Mouse (Mus musculus): ENCODE data around the gene Cryba2. TPM values are rescaled to one million over a fixed set of nuclear protein-coding genes. Genes with fewer than 3 reads are reported as not detected.
A peak's percentile ranks its signal among the peaks of the same experiment; 100 is the strongest.

Gene Cryba2
- polyA plus RNA-seq, 1 experiment from 2014 or later, result not detected

GRCm38 (mm10) chr1:74882055-74882734 lies 10.7 kb downstream of the Cryba2 start:
- peak overlapping the region; percentile 31 for H3K4me3 ChIP-seq
- H3K27me3 ChIP-seq (replicated peaks), result peaks cover 87% of the 10 kb centered on the region
- peak overlapping the region; percentile 38; the same call in 1 of the 2 replicates for H3K9ac ChIP-seq
- H3K4me2 ChIP-seq (replicated peaks), result peak overlapping the region; percentile 66
- WGBS, result 1% methylated on average over 74 of the region's 74 CpGs
- peaks cover 24% of the 10 kb centered on the region for H3K4me1 ChIP-seq
- no peak overlapping the region for H3K27ac ChIP-seq
- no peak for ATAC-seq (ENCODE audit: low FRiP score, low read depth)
- H3K9me3 ChIP-seq, result no peaks in the 10 kb centered on the region
- H3K36me3 ChIP-seq, result no peaks in the 10 kb centered on the region

- Histone ChIP-seq H3K4me1 (peaks cover 24% of the 10 kb centered on the region), H3K9ac (no peak overlapping the region), H3K4me3 (no peak overlapping the region), H3K27me3 (replicated peaks) (peaks cover 74% of the 10 kb centered on the region), H3K9me3 (no peaks in the 10 kb centered on the region), H3K4me2 (replicated peaks) (no peak overlapping the region), H3K36me3 (no peaks in the 10 kb centered on the region), H3K27ac (no peak overlapping the region)
- 3% methylated on average over 18 of the region's 18 CpGs for WGBS
- ATAC-seq (ENCODE audit: low FRiP score, low read depth), result no peak
These were observed 12.1 kb downstream of the Cryba2 start for GRCm38 (mm10) chr1:74880785-74881360.

DNA sequence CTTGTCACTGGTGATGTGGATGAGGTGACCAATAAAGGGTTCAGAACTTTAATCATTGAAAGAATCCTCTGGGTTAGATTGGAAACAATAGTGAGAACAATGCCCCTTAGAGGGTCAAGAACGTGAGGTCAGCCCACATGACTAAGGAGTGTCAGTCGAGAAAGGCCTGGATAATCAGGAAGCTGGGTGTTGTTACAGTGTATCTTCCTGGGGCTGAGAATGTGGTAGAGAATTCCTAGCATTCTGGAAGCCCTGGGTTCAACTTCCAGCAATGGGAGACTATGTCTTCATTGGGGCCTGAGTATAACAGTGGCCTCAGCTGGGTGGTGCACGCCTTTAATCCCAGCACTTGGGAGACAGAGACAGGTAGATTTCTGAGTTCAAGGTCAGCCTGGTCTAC lies 15.7 kb downstream of the Cryba2 start:
- Histone ChIP-seq H3K4me2 (replicated peaks) (no peak overlapping the region), H3K4me1 (peaks cover 4% of the 10 kb centered on the region), H3K9me3 (no peaks in the 10 kb centered on the region), H3K27ac (no peak overlapping the region), H3K9ac (no peak overlapping the region), H3K36me3 (no peaks in the 10 kb centered on the region), H3K27me3 (replicated peaks) (peaks cover 37% of the 10 kb centered on the region), H3K4me3 (no peak overlapping the region)
- WGBS, result 70% methylated on average over 3 of the region's 3 CpGs
- no peak for ATAC-seq (ENCODE audit: low FRiP score, low read depth)

GRCm38 (mm10) chr1:74872218-74872617 lies 20.7 kb downstream of the Cryba2 start:
- 65% methylated on average over 2 of the region's 2 CpGs for WGBS
- no peak for ATAC-seq (ENCODE audit: low FRiP score, low read depth)
- no peaks in the 10 kb centered on the region for H3K4me1 ChIP-seq
- no peak overlapping the region for H3K4me3 ChIP-seq
- H3K9me3 ChIP-seq, result no peaks in the 10 kb centered on the region
- H3K4me2 ChIP-seq (replicated peaks), result no peak overlapping the region
- H3K36me3 ChIP-seq, result no peaks in the 10 kb centered on the region
- no peak overlapping the region for H3K9ac ChIP-seq
- 0 out of 2 replicates have a peak, but pooled peaks cover 4% of the 10 kb centered on the region for H3K27me3 ChIP-seq (replicated peaks)
- H3K27ac ChIP-seq, result no peak overlapping the region

DNA sequence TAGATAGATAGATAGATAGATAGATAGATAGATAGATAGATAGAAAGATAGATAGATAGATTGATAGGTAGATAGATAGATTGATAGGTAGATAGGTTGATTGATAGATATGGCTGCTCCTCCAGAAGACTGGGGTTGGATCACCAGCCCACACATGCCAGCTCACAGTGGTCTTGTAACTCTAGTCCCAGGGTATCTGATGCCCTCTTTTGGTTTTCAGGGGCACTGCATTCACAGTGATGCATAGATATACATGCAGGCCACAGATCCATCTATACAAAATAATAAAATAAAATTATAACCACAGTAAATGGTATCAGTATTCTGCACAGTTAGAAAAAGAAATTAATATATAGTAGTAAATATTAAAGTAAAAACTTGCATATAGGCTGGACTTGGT lies 31.2 kb downstream of the Cryba2 start:
- H3K9me3 ChIP-seq, result no peaks in the 10 kb centered on the region
- no peak overlapping the region for H3K4me2 ChIP-seq (replicated peaks)
- H3K4me3 ChIP-seq, result no peak overlapping the region
- no peak overlapping the region for H3K9ac ChIP-seq
- H3K36me3 ChIP-seq, result no peaks in the 10 kb centered on the region
- peaks cover 10% of the 10 kb centered on the region for H3K27me3 ChIP-seq (replicated peaks)
- no peak for ATAC-seq (ENCODE audit: low FRiP score, low read depth)
- H3K27ac ChIP-seq, result no peak overlapping the region
- H3K4me1 ChIP-seq, result peaks cover 29% of the 10 kb centered on the region

- H3K4me1 ChIP-seq, result peaks cover 45% of the 10 kb centered on the region
- no peaks in the 10 kb centered on the region for H3K9me3 ChIP-seq
- no peak overlapping the region for H3K27ac ChIP-seq
- peaks cover 27% of the 10 kb centered on the region for H3K27me3 ChIP-seq (replicated peaks)
- 40% methylated on average over 6 of the region's 6 CpGs for WGBS
- H3K36me3 ChIP-seq, result no peaks in the 10 kb centered on the region
- H3K4me3 ChIP-seq, result no peak overlapping the region
- ATAC-seq (ENCODE audit: low FRiP score, low read depth), result no peak
- peak overlapping the region; percentile 92 for H3K4me2 ChIP-seq (replicated peaks)
- no peak overlapping the region for H3K9ac ChIP-seq
These were observed 33.5 kb downstream of the Cryba2 start for GRCm38 (mm10) chr1:74859223-74859984.

GRCm38 (mm10) chr1:74858805-74859204 lies 34.1 kb downstream of the Cryba2 start:
- H3K27ac ChIP-seq, result no peak overlapping the region
- H3K9me3 ChIP-seq, result no peaks in the 10 kb centered on the region
- peak overlapping the region; percentile 92 for H3K4me2 ChIP-seq (replicated peaks)
- H3K4me3 ChIP-seq, result peak overlapping the region; percentile 86; the same call in 1 of the 2 replicates
- no peaks in the 10 kb centered on the region for H3K36me3 ChIP-seq
- H3K4me1 ChIP-seq, result peaks cover 51% of the 10 kb centered on the region
- no peak for ATAC-seq (ENCODE audit: low FRiP score, low read depth)
- H3K27me3 ChIP-seq (replicated peaks), result peaks cover 27% of the 10 kb centered on the region
- 9% methylated on average over 16 of the region's 16 CpGs for WGBS
- H3K9ac ChIP-seq, result peak overlapping the region; percentile 38; the same call in 1 of the 2 replicates

GRCm38 (mm10) chr1:74858171-74858719 lies 34.7 kb downstream of the Cryba2 start:
- H3K27me3 ChIP-seq (replicated peaks), result peaks cover 27% of the 10 kb centered on the region
- under 1% methylated on average over 29 of the region's 29 CpGs for WGBS
- peaks cover 54% of the 10 kb centered on the region for H3K4me1 ChIP-seq
- peak overlapping the region; percentile 86 for H3K4me3 ChIP-seq
- peak overlapping the region; percentile 63 for H3K9ac ChIP-seq
- peak overlapping the region; percentile 92 for H3K4me2 ChIP-seq (replicated peaks)
- no peak overlapping the region for H3K27ac ChIP-seq
- no peaks in the 10 kb centered on the region for H3K36me3 ChIP-seq
- no peaks in the 10 kb centered on the region for H3K9me3 ChIP-seq
- peak; percentile 58 for ATAC-seq (ENCODE audit: low FRiP score, low read depth)

GRCm38 (mm10) chr1:74857677-74858076 lies 35.3 kb downstream of the Cryba2 start:
- 4% methylated on average over 4 of the region's 4 CpGs for WGBS
- Histone ChIP-seq H3K4me3 (peak overlapping the region; percentile 86), H3K9ac (peak overlapping the region; percentile 63), H3K9me3 (no peaks in the 10 kb centered on the region), H3K27me3 (replicated peaks) (peaks cover 31% of the 10 kb centered on the region), H3K27ac (no peak overlapping the region), H3K4me2 (replicated peaks) (peak overlapping the region; percentile 92), H3K4me1 (peaks cover 54% of the 10 kb centered on the region), H3K36me3 (no peaks in the 10 kb centered on the region)
- ATAC-seq (ENCODE audit: low FRiP score, low read depth), result no peak

- H3K9ac ChIP-seq, result peak overlapping the region; percentile 93
- whole genome bisulfite sequencing, result 2% methylated on average over 20 of the region's 20 CpGs
- H3K4me3 ChIP-seq, result peak overlapping the region; percentile 86
- H3K36me3 ChIP-seq, result no peaks in the 10 kb centered on the region
- H3K4me2 ChIP-seq (replicated peaks), result peak overlapping the region; percentile 92
- no peaks in the 10 kb centered on the region for H3K9me3 ChIP-seq
- H3K27me3 ChIP-seq (replicated peaks), result peaks cover 33% of the 10 kb centered on the region
- peaks cover 54% of the 10 kb centered on the region for H3K4me1 ChIP-seq
- H3K27ac ChIP-seq, result no peak overlapping the region
- ATAC-seq (ENCODE audit: low FRiP score, low read depth), result no peak
These were observed 35.7 kb downstream of the Cryba2 start for GRCm38 (mm10) chr1:74857201-74857600.

- H3K27me3 ChIP-seq (replicated peaks), result peaks cover 33% of the 10 kb centered on the region
These were observed 36.2 kb downstream of the Cryba2 start for GRCm38 (mm10) chr1:74856791-74857190.

GRCm38 (mm10) chr1:74856439-74856720 lies 36.6 kb downstream of the Cryba2 start:
- H3K27me3 ChIP-seq (replicated peaks), result peaks cover 33% of the 10 kb centered on the region
- no peak overlapping the region for H3K27ac ChIP-seq
- ATAC-seq (ENCODE audit: low FRiP score, low read depth), result no peak
- peaks cover 61% of the 10 kb centered on the region for H3K4me1 ChIP-seq
- WGBS, result 1% methylated on average over 11 of the region's 11 CpGs
- no peaks in the 10 kb centered on the region for H3K36me3 ChIP-seq
- peak overlapping the region; percentile 92 for H3K4me2 ChIP-seq (replicated peaks)
- H3K4me3 ChIP-seq, result peak overlapping the region; percentile 86
- peak overlapping the region; percentile 93 for H3K9ac ChIP-seq
- no peaks in the 10 kb centered on the region for H3K9me3 ChIP-seq

More at GRCm38 (mm10) chr1:74856791-74857190, 36.2 kb downstream of the Cryba2 start:
- no peaks in the 10 kb centered on the region for H3K36me3 ChIP-seq
- ATAC-seq (ENCODE audit: low FRiP score, low read depth), result no peak
- H3K9me3 ChIP-seq, result no peaks in the 10 kb centered on the region
- H3K4me1 ChIP-seq, result peaks cover 57% of the 10 kb centered on the region
- WGBS, result 2% methylated on average over 7 of the region's 7 CpGs
- peak overlapping the region; percentile 86 for H3K4me3 ChIP-seq
- peak overlapping the region; percentile 92 for H3K4me2 ChIP-seq (replicated peaks)
- H3K27ac ChIP-seq, result no peak overlapping the region
- peak overlapping the region; percentile 93 for H3K9ac ChIP-seq
